Mouse (Mus musculus): ENCODE measurements around the gene Nudt9.

GRCm38 (mm10) chr5:104055816-104056215 is 9.7 kb downstream of the Nudt9 start:
- TF ChIP-seq POLR2A (IDR thresholded peaks at IDR 0.05; ENCODE audit: borderline replicate concordance, extremely low read depth, insufficient read depth, insufficient read length, poor library complexity, severe bottlenecking) (no peak), CTCF (IDR thresholded peaks at IDR 0.05; ENCODE audit: borderline replicate concordance, extremely low read depth, insufficient read depth, insufficient read length) (no peak)

Data from brain, embryonic 14.5 days (tissue).